Mouse (Mus musculus): ENCODE data around the gene Akp3. TPM values are rescaled to one million over a fixed set of nuclear protein-coding genes. Genes with fewer than 3 reads are reported as not detected.
A peak's percentile ranks its signal among the peaks of the same experiment; 100 is the strongest.

The Akp3 gene
- polyA plus RNA-seq, 1 experiment from 2014 or later, result not detected

DNA sequence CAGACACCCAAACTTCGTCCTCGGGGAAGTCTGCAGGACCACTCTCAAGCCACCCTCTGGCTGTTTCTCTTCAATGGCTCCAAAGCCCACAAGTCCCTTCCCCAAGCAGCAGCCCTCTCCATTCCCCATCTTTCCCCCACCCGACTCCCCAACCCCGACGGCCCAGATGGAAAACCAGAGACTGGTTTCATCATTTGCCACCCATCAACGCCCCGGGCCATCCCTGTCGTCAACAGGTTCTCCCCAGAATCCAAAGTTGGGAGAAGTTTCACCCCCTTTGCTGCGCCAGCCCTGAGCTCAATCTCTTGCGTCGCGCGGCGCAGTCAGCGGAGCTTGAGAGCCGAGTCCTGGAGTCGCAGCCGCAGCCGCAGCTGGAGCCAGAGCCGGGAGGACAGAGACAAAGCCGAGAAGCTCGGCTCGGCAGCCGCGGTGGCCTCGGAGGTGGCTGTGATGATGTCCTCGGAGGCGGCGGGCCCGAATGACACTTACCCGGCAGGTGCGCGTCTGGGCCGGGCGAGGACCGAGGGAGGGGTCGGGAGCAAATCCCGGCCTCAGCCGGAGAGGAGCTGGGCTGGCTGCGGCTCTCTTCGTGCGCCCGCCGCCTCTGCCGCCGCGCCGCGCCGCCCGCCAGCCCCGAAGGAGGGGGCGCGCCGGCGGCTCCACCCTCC, 30.9 kb downstream of the Akp3 start:
- H3K9me3 ChIP-seq, result no peaks in the 10 kb centered on the region
- H3K36me3 ChIP-seq, result no peaks in the 10 kb centered on the region
- no peak overlapping the region for H3K27ac ChIP-seq
- H3K9ac ChIP-seq, result no peak overlapping the region
- peaks cover 21% of the 10 kb centered on the region for H3K4me1 ChIP-seq
- WGBS, result 1% methylated on average over 33 of the region's 56 CpGs
- ATAC-seq (ENCODE audit: borderline replicate concordance, extremely low read depth, low FRiP score, low TSS enrichment), result no peak
- H3K4me3 ChIP-seq, result peak overlapping the region; percentile 35
- H3K27me3 ChIP-seq, result peaks cover 95% of the 10 kb centered on the region
- H3K4me2 ChIP-seq, result peak overlapping the region; percentile 55

GRCm38 (mm10) chr1:87156199-87156587, 31.4 kb downstream of the Akp3 start, which contains the start of gene Ecel1:
Ecel1 (minus strand) TSS chr1:87156521.
- H3K9ac ChIP-seq, result no peak within 1 kb of the TSS
- no peak within 1 kb of the TSS for H3K27ac ChIP-seq
- peaks cover 21% of the 10 kb centered on the region for H3K4me1 ChIP-seq
- H3K36me3 ChIP-seq, result no peaks in the 10 kb centered on the region
- ATAC-seq (ENCODE audit: borderline replicate concordance, extremely low read depth, low FRiP score, low TSS enrichment), result no peak
- H3K4me3 ChIP-seq, result peak within 1 kb of the TSS; percentile 35
- H3K4me2 ChIP-seq, result peak within 1 kb of the TSS; percentile 55
- H3K9me3 ChIP-seq, result no peaks in the 10 kb centered on the region
- peaks cover 90% of the 10 kb centered on the region for H3K27me3 ChIP-seq
- 2% methylated on average over 10 of the region's 12 CpGs for WGBS

DNA sequence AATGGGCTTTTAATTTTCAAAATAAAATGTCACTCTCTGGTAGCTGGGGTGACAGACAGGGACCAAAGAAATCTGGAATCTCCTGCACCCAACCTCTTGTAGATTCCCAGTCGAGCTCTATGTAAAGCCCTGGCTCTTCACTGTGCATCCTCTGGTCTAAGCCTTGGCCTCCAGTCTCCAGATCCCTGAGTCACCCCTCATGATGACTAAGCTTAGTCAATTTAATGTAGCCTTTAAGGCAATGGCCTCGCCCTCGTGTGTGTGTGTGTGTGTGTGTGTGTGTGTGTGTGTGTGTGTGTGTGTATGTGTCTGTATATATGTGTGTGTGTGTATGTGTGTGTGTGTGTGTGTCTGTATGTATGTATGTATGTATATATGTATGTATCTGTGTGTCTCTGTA, 34.6 kb downstream of the Akp3 start:
- Histone ChIP-seq H3K9ac (no peak overlapping the region), H3K4me3 (no peak overlapping the region), H3K4me1 (peaks cover 14% of the 10 kb centered on the region), H3K27me3 (peaks cover 65% of the 10 kb centered on the region), H3K4me2 (no peak overlapping the region), H3K9me3 (no peaks in the 10 kb centered on the region), H3K27ac (no peak overlapping the region), H3K36me3 (no peaks in the 10 kb centered on the region)
- 62% methylated on average over 3 of the region's 3 CpGs for WGBS
- ATAC-seq (ENCODE audit: borderline replicate concordance, extremely low read depth, low FRiP score, low TSS enrichment), result no peak

GRCm38 (mm10) chr1:87164164-87164795, 39.5 kb downstream of the Akp3 start:
- Histone ChIP-seq H3K9me3 (no peaks in the 10 kb centered on the region), H3K36me3 (no peaks in the 10 kb centered on the region), H3K9ac (no peak overlapping the region), H3K27me3 (peaks cover 46% of the 10 kb centered on the region; the same call in 1 of the 2 replicates), H3K4me1 (no peaks in the 10 kb centered on the region), H3K4me3 (no peak overlapping the region), H3K4me2 (no peak overlapping the region), H3K27ac (no peak overlapping the region)
- 23% methylated on average over 11 of the region's 11 CpGs for WGBS
- no peak for ATAC-seq (ENCODE audit: borderline replicate concordance, extremely low read depth, low FRiP score, low TSS enrichment)

GRCm38 (mm10) chr1:87164796-87165184, 40.0 kb downstream of the Akp3 start:
- 45% methylated on average over 9 of the region's 9 CpGs for WGBS
- no peak overlapping the region for H3K27ac ChIP-seq
- H3K9me3 ChIP-seq, result no peaks in the 10 kb centered on the region
- no peaks in the 10 kb centered on the region for H3K4me1 ChIP-seq
- no peak for ATAC-seq (ENCODE audit: borderline replicate concordance, extremely low read depth, low FRiP score, low TSS enrichment)
- H3K4me3 ChIP-seq, result no peak overlapping the region
- no peak overlapping the region for H3K4me2 ChIP-seq
- peaks cover 48% of the 10 kb centered on the region; the same call in 1 of the 2 replicates for H3K27me3 ChIP-seq
- H3K36me3 ChIP-seq, result no peaks in the 10 kb centered on the region
- no peak overlapping the region for H3K9ac ChIP-seq

DNA sequence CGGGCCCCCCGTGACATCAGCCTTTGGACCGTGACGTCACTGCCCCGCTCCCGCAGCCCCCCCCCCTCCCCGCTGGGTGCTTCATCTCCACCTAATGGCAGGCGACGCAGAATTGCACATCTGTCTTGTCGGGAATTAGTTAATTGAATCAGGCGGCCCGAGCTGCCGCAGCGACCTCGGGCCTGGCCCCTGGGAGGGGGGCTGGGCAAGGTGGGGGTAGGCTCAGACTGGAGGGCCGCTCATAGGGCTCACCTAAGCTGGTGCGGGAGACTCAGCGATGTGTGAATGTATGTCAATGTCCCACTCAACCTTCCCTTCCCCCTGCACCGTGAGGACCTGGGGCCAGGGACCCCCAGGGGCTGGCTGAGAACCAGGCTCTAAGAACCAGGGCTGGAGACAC, 45.7 kb downstream of the Akp3 start:
- no peaks in the 10 kb centered on the region for H3K9me3 ChIP-seq
- H3K4me2 ChIP-seq, result no peak overlapping the region

GRCm38 (mm10) chr1:87171312-87171711, 46.5 kb downstream of the Akp3 start:
- Histone ChIP-seq H3K4me1 (peaks cover 14% of the 10 kb centered on the region), H3K36me3 (no peaks in the 10 kb centered on the region), H3K9me3 (no peaks in the 10 kb centered on the region), H3K4me3 (no peak overlapping the region), H3K9ac (no peak overlapping the region), H3K4me2 (no peak overlapping the region), H3K27me3 (peaks cover 59% of the 10 kb centered on the region), H3K27ac (no peak overlapping the region)
- WGBS, result 94% methylated on average over 1 of the region's 1 CpGs
- no peak for ATAC-seq (ENCODE audit: borderline replicate concordance, extremely low read depth, low FRiP score, low TSS enrichment)

More for the DNA sequence above, 45.7 kb downstream of the Akp3 start:
- Histone ChIP-seq H3K4me1 (peaks cover 5% of the 10 kb centered on the region; the same call in 1 of the 2 replicates), H3K27me3 (peaks cover 68% of the 10 kb centered on the region), H3K9ac (no peak overlapping the region), H3K27ac (no peak overlapping the region), H3K4me3 (no peak overlapping the region), H3K36me3 (no peaks in the 10 kb centered on the region)
- no peak for ATAC-seq (ENCODE audit: borderline replicate concordance, extremely low read depth, low FRiP score, low TSS enrichment)
- WGBS, result 10% methylated on average over 19 of the region's 19 CpGs

DNA sequence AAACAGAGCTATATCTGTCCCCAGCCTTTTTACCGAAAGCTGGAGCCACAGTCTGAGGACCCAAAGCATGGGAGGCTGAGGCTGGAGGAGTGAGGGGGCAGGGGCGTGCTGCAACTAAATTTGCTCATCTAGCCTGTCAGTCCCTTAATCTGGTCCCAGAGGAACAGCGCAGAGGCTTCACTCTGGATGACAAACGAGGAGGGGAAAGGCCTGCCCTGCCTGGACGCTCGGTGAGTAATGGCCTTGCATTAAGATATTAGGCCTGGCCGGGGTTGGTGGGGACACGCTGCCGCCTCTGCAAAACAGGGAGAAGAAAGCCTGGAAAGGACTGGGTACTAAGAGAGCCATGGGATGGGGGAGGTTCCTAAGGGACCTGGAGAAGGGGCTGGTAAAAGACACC, 47.5 kb downstream of the Akp3 start:
- no peak overlapping the region for H3K4me2 ChIP-seq
- peaks cover 53% of the 10 kb centered on the region for H3K27me3 ChIP-seq
- ATAC-seq (ENCODE audit: borderline replicate concordance, extremely low read depth, low FRiP score, low TSS enrichment), result no peak
- H3K9me3 ChIP-seq, result no peaks in the 10 kb centered on the region
- no peak overlapping the region for H3K9ac ChIP-seq
- WGBS, result 33% methylated on average over 9 of the region's 9 CpGs
- H3K4me3 ChIP-seq, result no peak overlapping the region
- peaks cover 14% of the 10 kb centered on the region for H3K4me1 ChIP-seq
- H3K36me3 ChIP-seq, result no peaks in the 10 kb centered on the region
- H3K27ac ChIP-seq, result no peak overlapping the region

GRCm38 (mm10) chr1:87174006-87174955, 49.5 kb downstream of the Akp3 start:
- WGBS, result 25% methylated on average over 28 of the region's 28 CpGs

DNA sequence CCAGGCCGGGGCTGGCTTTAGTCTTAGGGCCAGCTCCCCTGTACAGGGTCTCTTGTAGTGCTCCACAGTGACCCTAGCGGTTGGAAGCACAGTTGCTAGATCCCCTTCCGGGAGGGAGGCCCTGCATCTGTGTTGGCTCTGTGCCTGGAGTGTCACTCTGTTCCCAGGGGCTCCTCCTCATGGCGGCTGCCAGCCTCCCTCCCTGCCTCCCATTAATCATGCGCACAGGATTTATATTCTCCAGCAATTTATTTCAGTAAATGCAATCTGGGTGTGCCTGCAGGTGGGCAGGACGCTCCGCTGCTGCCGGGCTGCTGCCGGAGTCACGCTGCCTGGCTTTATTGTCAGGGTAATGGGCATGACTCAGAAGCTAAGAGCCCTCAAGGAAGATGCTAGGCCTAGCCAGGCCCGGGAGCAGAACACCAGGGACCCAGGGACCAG, 51.1 kb downstream of the Akp3 start:
- no peak overlapping the region for H3K27ac ChIP-seq
- no peaks in the 10 kb centered on the region for H3K36me3 ChIP-seq
- H3K9me3 ChIP-seq, result no peaks in the 10 kb centered on the region
- WGBS, result 16% methylated on average over 11 of the region's 11 CpGs
- no peak overlapping the region for H3K4me3 ChIP-seq
- peaks cover 35% of the 10 kb centered on the region for H3K27me3 ChIP-seq
- H3K4me2 ChIP-seq, result no peak overlapping the region
- ATAC-seq (ENCODE audit: borderline replicate concordance, extremely low read depth, low FRiP score, low TSS enrichment), result peak; percentile 78; the same call in 1 of the 2 replicates
- H3K4me1 ChIP-seq, result peaks cover 14% of the 10 kb centered on the region
- no peak overlapping the region for H3K9ac ChIP-seq

More at GRCm38 (mm10) chr1:87174006-87174955, 49.5 kb downstream of the Akp3 start:
- Histone ChIP-seq H3K27ac (no peak overlapping the region), H3K9ac (no peak overlapping the region), H3K36me3 (no peaks in the 10 kb centered on the region), H3K9me3 (no peaks in the 10 kb centered on the region), H3K27me3 (peaks cover 48% of the 10 kb centered on the region), H3K4me1 (peaks cover 14% of the 10 kb centered on the region), H3K4me3 (no peak overlapping the region), H3K4me2 (no peak overlapping the region)
- ATAC-seq (ENCODE audit: borderline replicate concordance, extremely low read depth, low FRiP score, low TSS enrichment), result 0 out of 2 replicates have a peak, but pooled peaks have one; percentile 31
